Mouse (Mus musculus) layer of hippocampus, adult 8-10 months (tissue): ENCODE results near the gene Gata1. TPM values are rescaled to one million over a fixed set of nuclear protein-coding genes. Genes with fewer than 3 reads are reported as not detected.
"Not testable (repeated sequence)": the region's sequence is repeated elsewhere in the genome, so short reads cannot be mapped to it uniquely, and the experiment has no call there.

ENCODE experiments used
- DNase-seq, 2 experiments: peaks; one replicate each; pipeline ENCODE4 v3.0.0; 2022; ENCODE audit warnings: low spot score in 2 of 2
- total RNA-seq, 4 experiments: library from RNA; stranded (reverse); gene quantifications; 2 replicates each; pipeline ENCODE4 v1.2.4; 2022

Gene Gata1
- total RNA-seq, 4 experiments from 2014 or later: not detected

DNA sequence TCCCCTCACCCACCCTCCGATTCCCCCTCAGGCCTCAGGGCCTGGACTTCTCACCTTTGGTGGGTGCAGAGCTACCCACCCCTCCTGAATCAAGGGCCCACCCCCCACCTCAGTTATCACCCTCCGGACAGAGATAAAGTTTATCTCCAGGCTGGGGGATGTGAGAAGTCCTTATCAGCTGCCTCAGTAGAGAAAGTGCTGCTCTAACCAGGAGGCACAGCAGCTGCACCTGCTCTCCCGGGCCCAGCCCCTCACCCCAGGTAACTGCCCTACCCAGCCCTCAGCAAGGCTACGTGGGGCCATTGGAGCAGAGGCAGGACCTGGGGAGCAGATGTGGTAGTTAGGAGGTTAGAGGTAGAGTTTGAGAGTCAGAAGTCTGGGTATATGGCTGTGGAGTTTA lies 11.7 kb downstream of the Gata1 start:
- no peak for DNase-seq

GRCm38 (mm10) chrX:7963829-7964626 lies 13.8 kb downstream of the Gata1 start:
- DNase-seq: no peak

- DNase-seq: no peak
These were observed 19.0 kb downstream of the Gata1 start for GRCm38 (mm10) chrX:7958868-7959267.

DNA sequence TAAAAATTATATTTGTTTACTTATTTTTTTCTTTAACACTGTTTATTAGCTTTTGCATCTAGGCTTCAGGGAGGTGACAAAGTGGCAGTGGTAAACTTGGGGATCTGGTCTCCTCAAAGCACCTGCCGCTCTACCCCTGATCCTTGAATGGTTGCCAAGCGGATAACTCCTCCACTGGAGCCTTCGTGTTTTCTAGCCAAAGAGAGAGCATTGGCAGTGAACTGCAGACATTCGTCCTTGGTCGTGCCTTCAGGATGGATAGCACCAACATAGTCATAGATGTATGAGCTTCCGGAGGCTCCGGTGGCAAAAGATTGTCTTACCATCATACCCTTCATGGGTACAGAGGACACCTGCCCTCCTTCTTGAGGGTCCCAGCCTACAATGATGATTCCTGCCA lies 27.8 kb downstream of the Gata1 start:
- no peak for DNase-seq

GRCm38 (mm10) chrX:7947900-7948492 lies 29.9 kb downstream of the Gata1 start:
- DNase-seq: peak; percentile 93 to 96

DNA sequence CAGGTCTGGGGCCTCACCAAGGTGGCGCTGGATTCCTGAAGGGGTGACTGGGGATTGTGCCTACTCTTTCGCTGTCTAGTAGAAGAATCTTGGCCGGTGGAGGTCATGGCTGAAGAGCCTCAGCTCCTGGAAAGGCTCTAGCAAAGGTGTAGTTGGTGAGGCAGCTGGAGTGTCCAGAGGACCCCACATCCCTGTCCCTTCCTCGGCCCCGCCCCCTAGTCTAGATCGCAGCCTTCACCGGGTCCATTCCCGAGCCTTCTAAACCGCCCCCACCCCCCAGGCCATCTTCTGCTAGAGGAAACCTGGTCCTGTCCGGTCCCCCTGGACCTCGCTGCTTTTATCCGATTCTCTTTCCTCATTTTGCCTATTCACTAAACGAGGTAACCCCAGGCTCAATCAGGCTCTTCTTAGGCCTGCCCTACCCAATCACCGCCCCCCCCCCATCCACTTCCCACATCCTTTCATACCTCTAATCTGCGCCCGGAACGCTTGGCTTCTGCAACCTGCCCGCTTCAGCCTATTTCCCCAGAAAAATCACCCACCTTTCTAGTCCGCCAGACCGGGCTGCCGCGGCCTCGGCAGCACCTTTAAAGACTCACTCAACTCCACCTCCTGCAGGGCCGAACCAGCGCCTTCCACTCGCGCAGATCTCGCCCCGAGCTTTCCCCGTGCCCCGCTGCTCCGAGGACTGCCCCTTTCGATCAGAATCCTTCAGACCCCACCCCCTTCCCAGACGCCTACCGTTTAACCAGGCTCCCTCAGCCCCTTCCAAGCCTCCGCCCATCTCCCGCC lies 30.6 kb downstream of the Gata1 start, which contains the start of gene Hdac6:
Hdac6 (minus strand) TSS at position 782 of the 792 bp plus-strand sequence.
- no peak for DNase-seq

DNA sequence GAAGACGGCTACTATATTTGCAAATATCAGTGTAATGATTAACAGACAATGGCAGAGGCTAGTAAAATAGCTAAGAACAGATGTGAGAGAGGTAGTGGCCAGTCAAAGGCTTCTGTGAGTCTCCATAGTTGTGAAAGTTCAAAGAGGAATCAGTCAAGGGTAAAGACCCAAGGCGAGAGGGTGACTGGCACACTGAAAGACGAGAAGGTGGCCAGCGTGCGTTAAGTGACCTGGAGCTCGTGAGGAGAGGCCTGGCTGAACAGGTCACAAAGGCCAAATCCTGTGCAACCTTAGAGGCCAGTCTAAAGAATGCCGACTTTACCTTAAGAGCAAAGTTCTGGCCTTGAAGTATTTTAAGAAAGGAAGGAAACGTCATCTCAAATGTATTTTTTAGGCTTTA lies 32.3 kb downstream of the Gata1 start:
- DNase-seq: no peak

- DNase-seq: no peak
These were observed 40.2 kb downstream of the Gata1 start for GRCm38 (mm10) chrX:7937667-7938066.

DNA sequence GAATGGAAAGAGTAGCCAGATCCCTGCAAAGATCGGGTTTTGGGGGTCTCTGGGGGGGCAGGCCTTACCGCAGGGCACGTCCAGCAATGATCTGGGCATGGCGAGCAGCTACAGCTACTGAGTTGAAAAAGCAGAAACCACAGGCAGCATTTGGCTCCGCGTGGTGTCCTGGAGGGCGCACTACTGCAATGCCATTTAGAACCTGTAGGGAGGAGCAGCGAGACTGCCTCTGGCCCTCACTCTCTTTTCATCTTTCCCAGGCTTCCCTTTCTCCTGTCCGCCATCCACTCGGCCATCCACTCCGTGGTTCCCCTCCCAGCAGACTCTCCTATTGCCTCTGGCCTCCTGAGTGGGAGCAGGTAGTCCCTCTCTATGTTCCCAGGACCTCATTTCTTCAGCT lies 41.0 kb downstream of the Gata1 start:
- DNase-seq: no peak

- no peak for DNase-seq
These were observed 49.5 kb downstream of the Gata1 start, which contains the start of gene Eras for GRCm38 (mm10) chrX:7928270-7928790. Eras (minus strand) TSS chrX:7928607.

DNA sequence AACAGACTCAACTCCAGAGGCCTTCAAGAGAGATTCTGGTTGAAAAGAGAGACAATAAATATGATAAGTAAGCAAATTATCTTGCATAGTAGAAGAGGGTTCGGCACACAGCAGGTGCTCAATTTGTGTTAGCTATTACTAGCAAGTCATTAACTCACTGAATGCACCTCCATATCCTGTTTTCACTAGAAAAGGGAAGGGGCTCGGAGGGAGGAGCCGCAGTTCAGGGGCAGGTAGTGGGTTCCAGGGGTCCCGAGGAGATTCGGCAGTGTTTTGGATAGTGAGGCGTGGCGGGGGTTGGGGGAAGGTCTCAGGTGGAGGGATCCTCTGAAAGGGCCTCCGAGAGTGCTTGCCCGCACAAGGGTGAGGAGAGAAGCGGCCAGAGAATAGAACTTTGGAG lies 50.8 kb downstream of the Gata1 start:
- DNase-seq: no peak

- DNase-seq: no peak
These were observed 51.6 kb downstream of the Gata1 start for GRCm38 (mm10) chrX:7926266-7926665.

DNA sequence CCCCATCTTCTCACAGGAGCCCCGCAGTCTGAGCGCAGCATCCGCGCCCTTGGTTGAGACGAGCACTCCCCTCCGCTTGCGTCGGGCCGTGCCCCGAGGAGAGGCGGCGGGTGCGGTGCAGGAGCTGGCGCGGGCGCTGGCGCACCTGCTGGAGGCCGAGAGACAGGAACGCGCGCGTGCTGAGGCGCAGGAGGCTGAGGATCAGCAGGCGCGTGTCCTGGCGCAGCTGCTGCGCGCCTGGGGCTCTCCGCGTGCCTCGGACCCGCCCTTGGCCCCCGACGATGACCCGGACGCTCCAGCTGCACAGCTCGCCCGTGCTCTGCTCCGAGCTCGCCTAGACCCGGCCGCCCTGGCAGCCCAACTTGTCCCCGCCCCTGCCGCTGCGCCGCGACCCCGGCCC lies 55.8 kb downstream of the Gata1 start:
- no peak for DNase-seq

- DNase-seq: peak; percentile 38 to 57
These were observed 58.1 kb downstream of the Gata1 start, which contains the start of gene Pcsk1n for GRCm38 (mm10) chrX:7919601-7920383. Pcsk1n (plus strand) TSS chrX:7919822.

DNA sequence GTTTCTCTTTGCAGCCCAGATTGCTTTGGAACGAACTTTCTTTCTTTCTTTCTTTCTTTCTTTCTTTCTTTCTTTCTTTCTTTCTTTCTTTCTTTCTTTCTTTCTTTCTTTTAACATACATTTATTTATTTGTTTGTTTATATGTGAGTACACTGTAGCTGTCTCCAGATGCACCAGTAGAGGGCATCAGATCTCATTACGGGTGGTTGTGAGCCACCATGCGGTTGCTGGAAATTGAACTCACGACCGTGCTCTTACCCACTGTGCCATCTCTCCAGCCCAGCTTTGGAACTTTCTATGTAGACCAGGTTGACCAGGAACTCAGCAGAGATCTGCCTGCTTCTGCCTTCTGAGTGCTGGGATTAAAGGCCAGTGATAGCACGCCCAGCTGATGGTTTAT lies 59.9 kb downstream of the Gata1 start:
- DNase-seq: not testable (repeated sequence)

- not testable (repeated sequence) for DNase-seq
These were observed 62.2 kb downstream of the Gata1 start for GRCm38 (mm10) chrX:7915669-7916068.

DNA sequence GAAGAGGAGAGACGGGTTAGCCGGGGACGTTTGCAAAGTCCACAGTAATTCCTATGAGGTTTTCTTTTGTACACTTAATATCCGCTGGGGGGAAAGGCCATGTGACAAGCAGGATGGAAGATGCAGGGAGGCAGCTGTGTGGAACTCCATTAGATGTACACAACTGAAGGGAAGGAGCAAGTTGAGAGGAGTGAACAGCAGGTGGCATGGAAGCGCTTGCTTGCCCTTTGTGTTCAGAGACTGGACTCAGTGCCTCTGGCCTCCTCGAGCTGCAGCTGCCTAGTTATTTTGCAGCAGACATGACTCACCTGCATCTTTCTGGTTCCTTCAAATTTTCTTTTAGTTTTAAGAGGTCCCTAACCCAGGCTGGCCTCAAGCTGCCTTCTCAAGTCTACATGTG lies 67.4 kb downstream of the Gata1 start:
- DNase-seq: no peak
